Mouse (Mus musculus): ENCODE measurements around the gene Adgrg1. TPM values are rescaled to one million over a fixed set of nuclear protein-coding genes. Genes with fewer than 3 reads are reported as not detected.

Adgrg1 gene
- total RNA-seq, 2 experiments from 2014 or later = 20.9 to 25.5 TPM

Other genes with a start within 250 kb of the Adgrg1 start
- not detected for gene Ccl22, start 229.2 kb upstream of the Adgrg1 start, total RNA-seq (2021)
- gene Cx3cl1, start 202.7 kb upstream of the Adgrg1 start, total RNA-seq (2021) = 1 to 10 TPM in 1 of 2 experiments, under 1 TPM in 1; 0.52 to 1.6 TPM
- gene Ccl17, start 164.3 kb upstream of the Adgrg1 start, total RNA-seq (2021) = not detected
- 100 to 1,000 TPM; 411 to 443 TPM for gene Coq9, start 136.4 kb upstream of the Adgrg1 start, total RNA-seq (2021)
- gene Ciapin1, start 136.4 kb upstream of the Adgrg1 start, total RNA-seq (2021) = 10 to 100 TPM; 31.9 to 34.4 TPM
- gene Polr2c, start 117.3 kb upstream of the Adgrg1 start, total RNA-seq (2021) = 10 to 100 TPM; 34.3 to 44.5 TPM
- 1 to 10 TPM; 2.6 to 4.9 TPM for gene Dok4, start 98.4 kb upstream of the Adgrg1 start, total RNA-seq (2021)
- gene Ccdc102a, start 56.7 kb upstream of the Adgrg1 start, total RNA-seq (2021) = 1 to 10 TPM; 3.3 to 3.8 TPM
- not detected for gene Adgrg5, start 51.1 kb upstream of the Adgrg1 start, total RNA-seq (2021)
- under 1 TPM; 0.20 to 0.52 TPM for gene Adgrg3, start 42.9 kb downstream of the Adgrg1 start, total RNA-seq (2021)
- not detected for gene Drc7, start 80.4 kb downstream of the Adgrg1 start, total RNA-seq (2021)
- gene Katnb1, start 106.4 kb downstream of the Adgrg1 start, total RNA-seq (2021) = 1 to 10 TPM; 6.1 to 8.2 TPM
- gene Kifc3, start 228.1 kb downstream of the Adgrg1 start, total RNA-seq (2021) = 10 to 100 TPM in 1 of 2 experiments, 1 to 10 TPM in 1; 6.9 to 10.9 TPM

All from gastrocnemius, postnatal 36 days (tissue).